Mouse (Mus musculus) heart, embryonic 15.5 days (tissue): Measurements from ENCODE around the gene P4ha2. TPM values are rescaled to one million over a fixed set of nuclear protein-coding genes. Genes with fewer than 3 reads are reported as not detected.
A peak's percentile ranks its signal among the peaks of the same experiment; 100 is the strongest.

Source experiments
- ATAC-seq: fragments of 200-750 bp; cut with Nextera tagmentation; replicated peaks from 2 replicates; pipeline ENCODE4 v1.8.0; 2017; ENCODE audit warnings: low read depth, moderate TSS enrichment; ENCODE audit not compliant: insufficient number of reproducible peaks, insufficient read depth, low FRiP score
- H3K27ac ChIP-seq: fragments of 300-500 bp; sonication (generic); 2 replicates; pipeline ENCODE4 v1.5.1; 2015; ENCODE audit warnings: mild to moderate bottlenecking, inconsistent platforms
- H3K27me3 ChIP-seq: fragments of 300-500 bp; sonication (generic); 2 replicates; pipeline ENCODE4 v1.6.1; 2015; ENCODE audit warnings: inconsistent platforms
- H3K36me3 ChIP-seq: fragments of 300-500 bp; sonication (generic); 2 replicates; pipeline ENCODE4 v1.6.1; 2015; ENCODE audit warnings: mild to moderate bottlenecking, inconsistent platforms
- H3K4me1 ChIP-seq: fragments of 300-500 bp; sonication (generic); replicated peaks from 2 replicates; pipeline ENCODE4 v1.6.1; 2015; ENCODE audit warnings: inconsistent platforms
- H3K4me2 ChIP-seq: fragments of 300-500 bp; sonication (generic); 2 replicates; pipeline ENCODE4 v1.6.1; 2015; ENCODE audit warnings: inconsistent platforms, mild to moderate bottlenecking, moderate library complexity
- H3K4me3 ChIP-seq: fragments of 300-500 bp; sonication (generic); 2 replicates; pipeline ENCODE4 v1.5.1; 2015; ENCODE audit warnings: mild to moderate bottlenecking, inconsistent platforms
- H3K9ac ChIP-seq: fragments of 300-500 bp; sonication (generic); 2 replicates; pipeline ENCODE4 v1.6.1; 2015; ENCODE audit warnings: mild to moderate bottlenecking, inconsistent platforms
- H3K9me3 ChIP-seq: fragments of 300-500 bp; sonication (generic); replicated peaks from 2 replicates; pipeline ENCODE4 v1.6.1; 2016; ENCODE audit warnings: inconsistent platforms
- WGBS: fragments of 180-500 bp; shearing (Covaris S2); methylation state at CpG from one replicate; pipeline ENCODE4 v1.1.7; 2015; ENCODE audit warnings: mixed read lengths; 5-methylcytosine and 5-hydroxymethylcytosine counted together
- polyA plus RNA-seq: library from polyadenylated mRNA; unstranded; fragments of >200 nt; fragmentation: Nextera tagmentation; extraction: Ambion mirVana; gene quantifications from 2 replicates; pipeline ENCODE4 v1.2.1, GENCODE M21; 2015

P4ha2 gene
- polyA plus RNA-seq, 1 experiment from 2014 or later = 46.0 TPM

DNA sequence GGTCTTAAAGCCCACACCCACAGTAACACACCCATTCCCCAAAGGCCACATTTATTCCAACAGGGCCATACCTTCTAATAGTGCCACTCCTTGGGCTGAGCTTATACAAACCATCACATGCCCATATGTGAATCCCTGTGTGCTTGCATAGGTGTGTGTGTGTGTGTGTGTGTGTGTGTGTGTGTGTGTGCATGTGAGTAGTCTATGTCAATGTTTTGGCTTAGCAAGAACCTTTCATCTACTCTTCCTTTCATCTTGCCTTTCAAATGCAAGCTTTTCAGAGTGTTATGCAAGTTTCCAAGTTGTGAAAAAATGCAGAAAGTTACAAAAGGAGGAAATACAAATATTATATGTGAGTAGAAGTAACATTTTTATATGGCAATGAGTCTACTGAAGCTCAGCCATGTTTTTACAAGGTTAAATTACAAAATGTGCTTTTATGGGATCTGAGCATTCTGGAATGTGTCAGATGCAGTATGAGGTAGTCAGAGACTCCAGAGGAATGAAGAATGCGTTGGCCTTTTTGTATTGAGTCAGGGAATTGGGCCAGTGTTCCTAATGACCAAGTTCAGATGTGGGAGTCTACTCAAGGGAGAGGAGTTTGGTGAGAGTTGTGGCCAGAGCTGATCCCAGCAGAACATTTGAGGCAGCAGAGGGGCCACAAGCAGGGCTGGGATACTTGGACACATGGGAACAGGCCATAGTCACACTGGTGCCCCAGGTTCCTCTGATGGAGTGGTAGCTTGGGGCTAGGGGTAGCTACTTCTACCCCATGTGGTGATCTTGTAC is 9.6 kb upstream of the P4ha2 start:
- Histone ChIP-seq H3K4me1 (no peaks in the 10 kb centered on the region), H3K9ac (no peak overlapping the region), H3K4me2 (no peak overlapping the region), H3K4me3 (no peak overlapping the region), H3K27me3 (no peaks in the 10 kb centered on the region), H3K36me3 (no peaks in the 10 kb centered on the region), H3K9me3 (no peaks in the 10 kb centered on the region), H3K27ac (no peak overlapping the region)
- 69% methylated on average over 1 of the region's 1 CpGs for WGBS
- no peak for ATAC-seq

DNA sequence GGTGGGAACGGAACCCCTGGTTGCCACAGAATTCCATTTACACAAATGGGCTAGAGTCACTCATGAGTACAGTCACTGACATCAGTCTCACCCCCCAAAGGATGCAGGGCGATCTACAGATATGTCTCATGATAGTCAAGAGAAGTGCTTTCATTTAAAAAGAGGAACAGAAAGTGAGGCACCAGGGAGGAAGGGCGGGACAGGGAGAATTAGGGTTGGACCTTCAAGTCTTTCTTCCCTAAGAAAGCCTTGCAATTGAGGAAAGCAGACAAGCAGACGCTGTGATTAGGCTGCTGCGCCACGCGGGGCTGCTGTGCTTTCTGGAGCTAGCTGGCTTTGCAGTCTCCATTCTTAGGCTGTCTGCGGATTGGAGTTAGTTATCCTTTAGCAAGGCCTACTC is 8.2 kb upstream of the P4ha2 start:
- no peak overlapping the region for H3K4me2 ChIP-seq
- H3K27me3 ChIP-seq = no peaks in the 10 kb centered on the region
- no peak overlapping the region for H3K27ac ChIP-seq
- no peak overlapping the region for H3K4me3 ChIP-seq
- no peak for ATAC-seq
- 55% methylated on average over 8 of the region's 8 CpGs for WGBS
- no peaks in the 10 kb centered on the region for H3K36me3 ChIP-seq
- H3K9me3 ChIP-seq = no peaks in the 10 kb centered on the region
- no peak overlapping the region for H3K9ac ChIP-seq
- no peaks in the 10 kb centered on the region for H3K4me1 ChIP-seq

DNA sequence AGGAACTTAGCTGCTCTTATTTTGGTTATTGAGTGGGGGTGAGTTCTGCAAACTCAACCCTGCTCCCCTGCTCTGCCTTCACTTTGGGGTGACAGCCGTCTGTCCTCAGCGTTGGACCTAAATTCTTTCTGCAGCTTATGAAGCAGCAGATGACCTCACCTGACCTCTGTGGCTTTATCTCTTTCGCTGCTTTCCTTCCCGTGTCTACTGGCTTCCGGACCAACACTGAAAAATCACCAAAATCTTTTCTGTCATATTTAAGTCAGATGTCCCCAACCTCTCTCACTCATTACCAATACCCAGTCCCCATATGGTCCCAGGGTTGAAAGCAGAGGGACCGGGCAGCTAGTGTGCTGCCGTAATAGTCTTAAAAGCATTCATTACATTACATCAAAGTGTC is 7.7 kb upstream of the P4ha2 start:
- no peak for ATAC-seq

GRCm38 (mm10) chr11:54093000-54093399 is 6.9 kb upstream of the P4ha2 start:
- H3K9me3 ChIP-seq = no peaks in the 10 kb centered on the region
- no peak for ATAC-seq
- no peak overlapping the region for H3K4me3 ChIP-seq
- H3K4me1 ChIP-seq = no peaks in the 10 kb centered on the region
- no peaks in the 10 kb centered on the region for H3K27me3 ChIP-seq
- H3K9ac ChIP-seq = no peak overlapping the region
- no peak overlapping the region for H3K27ac ChIP-seq
- H3K36me3 ChIP-seq = no peaks in the 10 kb centered on the region
- 13% methylated on average over 3 of the region's 3 CpGs for WGBS
- no peak overlapping the region for H3K4me2 ChIP-seq

More for the DNA sequence above, 7.7 kb upstream of the P4ha2 start:
- no peak overlapping the region for H3K9ac ChIP-seq
- H3K4me3 ChIP-seq = no peak overlapping the region
- no peaks in the 10 kb centered on the region for H3K4me1 ChIP-seq
- H3K27ac ChIP-seq = no peak overlapping the region
- no peaks in the 10 kb centered on the region for H3K27me3 ChIP-seq
- no peaks in the 10 kb centered on the region for H3K36me3 ChIP-seq
- WGBS = 40% methylated on average over 7 of the region's 7 CpGs
- no peak overlapping the region for H3K4me2 ChIP-seq
- H3K9me3 ChIP-seq = no peaks in the 10 kb centered on the region

GRCm38 (mm10) chr11:54100692-54101591 is 1.0 kb downstream of the P4ha2 start:
- peak overlapping the region; percentile 26; the same call in 1 of the 2 replicates for H3K27ac ChIP-seq
- H3K4me3 ChIP-seq = peak overlapping the region; percentile 81
- H3K4me2 ChIP-seq = peak overlapping the region; percentile 98
- H3K9ac ChIP-seq = peak overlapping the region; percentile 75
- no peaks in the 10 kb centered on the region for H3K36me3 ChIP-seq
- H3K27me3 ChIP-seq = peaks cover 7% of the 10 kb centered on the region
- under 1% methylated on average over 81 of the region's 83 CpGs for WGBS
- H3K4me1 ChIP-seq = peaks cover 40% of the 10 kb centered on the region
- no peaks in the 10 kb centered on the region for H3K9me3 ChIP-seq
- peak; percentile 91 for ATAC-seq

DNA sequence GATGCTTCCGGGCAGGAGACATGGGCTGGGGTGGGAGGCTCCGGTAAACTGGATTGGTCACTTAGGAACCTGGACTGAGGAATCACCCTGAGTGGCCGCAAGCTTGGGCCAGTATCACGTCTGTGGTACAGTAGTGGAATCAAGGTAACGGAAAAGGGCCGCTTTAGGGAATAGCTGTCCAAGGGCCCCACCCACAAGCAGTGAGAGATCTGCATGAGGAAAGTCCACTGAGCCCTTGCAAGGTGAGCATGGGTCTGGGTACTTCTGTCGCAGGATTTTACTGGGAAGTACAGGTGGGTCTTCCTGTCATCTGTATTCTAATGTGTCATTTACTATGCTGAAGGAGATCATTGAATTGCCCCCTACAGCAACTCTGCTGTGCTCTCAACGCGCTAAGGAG is 1.8 kb downstream of the P4ha2 start:
- peaks cover 7% of the 10 kb centered on the region for H3K27me3 ChIP-seq
- peak overlapping the region; percentile 98 for H3K4me2 ChIP-seq
- H3K4me1 ChIP-seq = peaks cover 48% of the 10 kb centered on the region
- no peaks in the 10 kb centered on the region for H3K9me3 ChIP-seq
- no peak overlapping the region for H3K27ac ChIP-seq
- peak overlapping the region; percentile 81 for H3K4me3 ChIP-seq
- H3K9ac ChIP-seq = peak overlapping the region; percentile 75
- 73% methylated on average over 9 of the region's 9 CpGs for WGBS
- no peaks in the 10 kb centered on the region for H3K36me3 ChIP-seq
- no peak for ATAC-seq

GRCm38 (mm10) chr11:54102706-54103449 is 3.0 kb downstream of the P4ha2 start:
- no peak for ATAC-seq
- Histone ChIP-seq H3K9ac (no peak overlapping the region), H3K27ac (peak overlapping the region; percentile 55), H3K4me1 (peaks cover 53% of the 10 kb centered on the region), H3K4me2 (peak overlapping the region; percentile 98), H3K4me3 (no peak overlapping the region), H3K9me3 (no peaks in the 10 kb centered on the region), H3K36me3 (no peaks in the 10 kb centered on the region), H3K27me3 (peaks cover 7% of the 10 kb centered on the region)
- WGBS = 41% methylated on average over 10 of the region's 10 CpGs

DNA sequence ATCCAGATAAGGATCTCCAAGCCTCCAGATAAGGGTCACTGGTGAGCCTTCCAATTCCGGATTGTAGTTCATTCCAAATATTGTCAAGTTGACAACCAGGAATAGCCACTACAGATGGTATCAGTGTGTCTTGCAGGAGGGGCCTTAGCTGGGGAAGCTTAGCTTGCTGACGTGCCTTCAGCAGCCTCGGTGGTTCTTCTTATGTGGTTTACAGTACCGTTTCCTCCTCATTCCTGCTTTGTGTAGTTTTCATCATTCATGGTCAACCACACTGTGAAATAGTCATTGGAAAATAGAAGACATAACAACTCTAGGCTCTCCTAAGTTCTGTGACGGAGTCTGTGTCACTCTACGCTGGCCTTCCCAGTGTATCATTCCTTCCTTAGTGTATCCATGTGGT is 5.1 kb downstream of the P4ha2 start:
- peaks cover 6% of the 10 kb centered on the region for H3K27me3 ChIP-seq
- no peaks in the 10 kb centered on the region for H3K9me3 ChIP-seq
- no peak overlapping the region for H3K27ac ChIP-seq
- peaks cover 74% of the 10 kb centered on the region for H3K4me1 ChIP-seq
- no peaks in the 10 kb centered on the region for H3K36me3 ChIP-seq
- H3K9ac ChIP-seq = no peak overlapping the region
- no peak overlapping the region for H3K4me2 ChIP-seq
- WGBS = 81% methylated on average over 6 of the region's 6 CpGs
- no peak overlapping the region for H3K4me3 ChIP-seq
- no peak for ATAC-seq

GRCm38 (mm10) chr11:54106676-54107075 is 6.8 kb downstream of the P4ha2 start:
- Histone ChIP-seq H3K9me3 (no peaks in the 10 kb centered on the region), H3K27me3 (no peaks in the 10 kb centered on the region), H3K4me3 (no peak overlapping the region), H3K36me3 (no peaks in the 10 kb centered on the region), H3K4me1 (peaks cover 75% of the 10 kb centered on the region), H3K4me2 (no peak overlapping the region), H3K27ac (no peak overlapping the region), H3K9ac (no peak overlapping the region)
- ATAC-seq = no peak
- 87% methylated on average over 3 of the region's 3 CpGs for WGBS

GRCm38 (mm10) chr11:54107239-54107638 is 7.3 kb downstream of the P4ha2 start:
- no peak overlapping the region for H3K4me2 ChIP-seq
- no peak overlapping the region for H3K27ac ChIP-seq
- H3K9me3 ChIP-seq = no peaks in the 10 kb centered on the region
- H3K4me1 ChIP-seq = peaks cover 75% of the 10 kb centered on the region
- 80% methylated on average over 7 of the region's 7 CpGs for WGBS
- H3K4me3 ChIP-seq = no peak overlapping the region
- H3K36me3 ChIP-seq = no peaks in the 10 kb centered on the region
- H3K27me3 ChIP-seq = no peaks in the 10 kb centered on the region
- ATAC-seq = no peak
- H3K9ac ChIP-seq = no peak overlapping the region

DNA sequence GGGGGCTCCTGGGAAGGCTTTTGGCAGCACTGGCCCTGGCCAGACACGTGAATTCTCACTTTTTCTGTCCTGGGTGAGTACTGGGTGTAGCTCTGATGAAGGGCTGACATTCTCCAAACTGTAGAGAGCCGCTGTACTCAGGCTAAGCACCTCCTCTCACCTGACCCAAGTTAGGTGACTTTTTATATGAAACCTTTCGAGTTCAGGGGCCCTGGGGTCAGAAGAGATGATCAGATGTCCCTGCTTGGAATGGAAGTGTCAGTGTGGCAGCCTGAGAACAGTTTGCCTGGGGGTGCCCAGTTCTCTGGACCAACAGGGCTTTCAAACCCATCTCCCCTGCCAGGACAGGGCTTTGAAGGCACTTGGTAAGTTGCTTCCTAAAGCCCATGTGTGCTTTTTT is 8.2 kb downstream of the P4ha2 start:
- no peaks in the 10 kb centered on the region for H3K27me3 ChIP-seq
- H3K27ac ChIP-seq = peak overlapping the region; percentile 84
- WGBS = 63% methylated on average over 3 of the region's 3 CpGs
- no peak for ATAC-seq
- H3K9me3 ChIP-seq = no peaks in the 10 kb centered on the region
- no peak overlapping the region for H3K4me3 ChIP-seq
- H3K4me1 ChIP-seq = peaks cover 75% of the 10 kb centered on the region
- no peak overlapping the region for H3K9ac ChIP-seq
- H3K36me3 ChIP-seq = no peaks in the 10 kb centered on the region
- no peak overlapping the region for H3K4me2 ChIP-seq
